ENCODE assay signal across 22 mouse cellular contexts in genomic region chr16:31568316-31568715, GRCm38 (mm10).
"Had no signal": no experiment of that assay in that cellular context is flagged by ENCODE, and none has a peak within 500 bp of the region (broad histone marks: within the 10 kb centered on the region; RNA-seq: fewer than 3 reads in every experiment).

No protein-coding gene starts in this region.

- H3K4me2 ChIP-seq: heart, embryonic 12.5 days; hindbrain, embryonic 14.5 days; intestine, embryonic 15.5 days; limb, embryonic 13.5 days; limb, embryonic 15.5 days; liver, embryonic 12.5 days had no signal

- ATAC-seq: hindbrain, embryonic 16.5 days; inflammation-experienced regulatory T-cells, adult 6 months; intestine, embryonic 15.5 days; intestine, postnatal 0 days; liver, embryonic 12.5 days had no signal

- H3K4me1 ChIP-seq: intestine, embryonic 15.5 days; liver, embryonic 12.5 days had no signal

- H3K27ac ChIP-seq: heart, adult 2 months; hindbrain, embryonic 14.5 days; intestine, embryonic 15.5 days; limb, embryonic 13.5 days; limb, embryonic 15.5 days; liver, embryonic 12.5 days; liver, embryonic 14.5 days had no signal

- H3K36me3 ChIP-seq: heart, embryonic 12.5 days; intestine, embryonic 15.5 days; limb, embryonic 13.5 days; limb, embryonic 15.5 days; liver, embryonic 12.5 days had no signal

- H3K9me3 ChIP-seq: intestine, embryonic 15.5 days; limb, embryonic 13.5 days; limb, embryonic 15.5 days; liver, embryonic 12.5 days had no signal

- DNase-seq: gastrocnemius, postnatal 14 days; gastrocnemius, postnatal 36 days; heart, adult 11 months; heart, adult 2 months; heart, postnatal 10 days; kidney, adult 18-20 months; kidney, adult 8-10 months; kidney, postnatal 10 days; kidney, postnatal 4 days; layer of hippocampus, adult 9-11 months; layer of hippocampus, postnatal 36 days; left cerebral cortex, postnatal 4 days had no signal

- H3K27me3 ChIP-seq: heart, embryonic 12.5 days; intestine, embryonic 15.5 days; limb, embryonic 13.5 days; limb, embryonic 15.5 days had no signal

- H3K4me3 ChIP-seq: heart, adult 2 months; heart, embryonic 12.5 days; intestine, embryonic 15.5 days; limb, embryonic 13.5 days; limb, embryonic 15.5 days; liver, embryonic 12.5 days had no signal

- H3K9ac ChIP-seq: heart, embryonic 12.5 days; hindbrain, embryonic 14.5 days; intestine, embryonic 15.5 days; limb, embryonic 13.5 days; limb, embryonic 15.5 days; liver, embryonic 12.5 days; liver, embryonic 14.5 days had no signal
